Mouse (Mus musculus) limb, embryonic 12.5 days (tissue): Measurements from ENCODE around the gene Pkib. TPM values are rescaled to one million over a fixed set of nuclear protein-coding genes. Genes with fewer than 3 reads are reported as not detected.
A peak's percentile ranks its signal among the peaks of the same experiment; 100 is the strongest.

Experiments used
- ATAC-seq: fragments of 200-750 bp; cut with Nextera tagmentation; 2 replicates; pipeline ENCODE4 v1.8.0; 2017; ENCODE audit warnings: low read depth, moderate TSS enrichment; ENCODE audit not compliant: insufficient number of reproducible peaks, insufficient read depth, low FRiP score, low TSS enrichment
- H3K27ac ChIP-seq: fragments of 300-500 bp; sonication (generic); 2 replicates; pipeline ENCODE4 v1.5.1; 2016; ENCODE audit warnings: mild to moderate bottlenecking, moderate library complexity
- H3K27me3 ChIP-seq: fragments of 300-500 bp; sonication (generic); 2 replicates; pipeline ENCODE4 v1.6.1; 2016; ENCODE audit warnings: mild to moderate bottlenecking, moderate library complexity
- H3K36me3 ChIP-seq: fragments of 300-500 bp; sonication (generic); 2 replicates; pipeline ENCODE4 v1.6.1; 2016; ENCODE audit warnings: mild to moderate bottlenecking, moderate library complexity
- H3K4me1 ChIP-seq: fragments of 300-500 bp; sonication (generic); replicated peaks from 2 replicates; pipeline ENCODE4 v1.6.1; 2016
- H3K4me2 ChIP-seq: fragments of 300-500 bp; sonication (generic); 2 replicates; pipeline ENCODE4 v1.6.1; 2016; ENCODE audit warnings: mild to moderate bottlenecking, moderate library complexity
- H3K4me3 ChIP-seq: fragments of 300-500 bp; sonication (generic); replicated peaks from 2 replicates; pipeline ENCODE4 v1.5.1; 2016; ENCODE audit warnings: mild to moderate bottlenecking
- H3K9ac ChIP-seq: fragments of 300-500 bp; sonication (generic); replicated peaks from 2 replicates; pipeline ENCODE4 v1.6.1; 2016; ENCODE audit warnings: mild to moderate bottlenecking, moderate library complexity
- H3K9me3 ChIP-seq: fragments of 300-500 bp; sonication (generic); 2 replicates; pipeline ENCODE4 v1.6.1; 2016; ENCODE audit warnings: mild to moderate bottlenecking, moderate library complexity
- WGBS: fragments of 180-500 bp; shearing (Covaris S2); methylation state at CpG from one replicate; pipeline ENCODE4 v1.1.7; 2016; 5-methylcytosine and 5-hydroxymethylcytosine counted together
- polyA plus RNA-seq: library from polyadenylated mRNA; unstranded; fragments of >200 nt; fragmentation: Nextera tagmentation; extraction: Ambion mirVana; gene quantifications from 2 replicates; pipeline ENCODE4 v1.2.1, GENCODE M21; 2016

Pkib gene
- polyA plus RNA-seq, 1 experiment from 2014 or later = 0.36 TPM

- H3K4me3 ChIP-seq = no peak overlapping the region
- no peaks in the 10 kb centered on the region for H3K36me3 ChIP-seq
- H3K4me1 ChIP-seq = no peaks in the 10 kb centered on the region
- no peaks in the 10 kb centered on the region for H3K27me3 ChIP-seq
- no peak for ATAC-seq
- no peak overlapping the region for H3K27ac ChIP-seq
- no peak overlapping the region for H3K4me2 ChIP-seq
- no peaks in the 10 kb centered on the region for H3K9me3 ChIP-seq
- WGBS = 59% methylated on average over 1 of the region's 1 CpGs
- H3K9ac ChIP-seq = no peak overlapping the region
These were observed 131.3 kb downstream of the Pkib start for GRCm38 (mm10) chr10:57763044-57763443.

- no peak for ATAC-seq
- no peak overlapping the region for H3K27ac ChIP-seq
- H3K4me1 ChIP-seq = peaks cover 14% of the 10 kb centered on the region
- H3K9ac ChIP-seq = no peak overlapping the region
- H3K27me3 ChIP-seq = no peaks in the 10 kb centered on the region; the same call in 1 of the 2 replicates
- H3K9me3 ChIP-seq = no peaks in the 10 kb centered on the region
- no peak overlapping the region; the same call in 1 of the 2 replicates for H3K4me2 ChIP-seq
- WGBS = 36% methylated on average over 12 of the region's 13 CpGs
- H3K36me3 ChIP-seq = no peaks in the 10 kb centered on the region
- H3K4me3 ChIP-seq = no peak overlapping the region
These were observed 151.7 kb downstream of the Pkib start for GRCm38 (mm10) chr10:57783289-57784130.

- Histone ChIP-seq H3K9ac (no peak overlapping the region), H3K4me3 (no peak overlapping the region), H3K4me1 (peaks cover 14% of the 10 kb centered on the region), H3K36me3 (no peaks in the 10 kb centered on the region), H3K27ac (no peak overlapping the region), H3K27me3 (no peaks in the 10 kb centered on the region; the same call in 1 of the 2 replicates), H3K4me2 (peak overlapping the region; percentile 23), H3K9me3 (no peaks in the 10 kb centered on the region)
- 15% methylated on average over 7 of the region's 7 CpGs for WGBS
- no peak for ATAC-seq
These were observed 152.5 kb downstream of the Pkib start for GRCm38 (mm10) chr10:57784131-57784875.

- WGBS = 29% methylated on average over 7 of the region's 7 CpGs
- Histone ChIP-seq H3K4me1 (peaks cover 14% of the 10 kb centered on the region), H3K36me3 (no peaks in the 10 kb centered on the region), H3K4me3 (no peak within 1 kb of the TSS), H3K27ac (no peak within 1 kb of the TSS), H3K4me2 (peak within 1 kb of the TSS; percentile 23), H3K9ac (no peak within 1 kb of the TSS), H3K27me3 (no peaks in the 10 kb centered on the region; the same call in 1 of the 2 replicates), H3K9me3 (no peaks in the 10 kb centered on the region)
- no peak for ATAC-seq
These were observed 153.0 kb downstream of the Pkib start, which contains the start of gene Fabp7 for GRCm38 (mm10) chr10:57784876-57785150. Fabp7 (plus strand) TSS chr10:57784881.

GRCm38 (mm10) chr10:57785552-57785951 is 153.8 kb downstream of the Pkib start:
- H3K27me3 ChIP-seq = no peaks in the 10 kb centered on the region; the same call in 1 of the 2 replicates
- H3K4me2 ChIP-seq = no peak overlapping the region
- H3K9ac ChIP-seq = no peak overlapping the region
- H3K9me3 ChIP-seq = no peaks in the 10 kb centered on the region
- no peak overlapping the region for H3K4me3 ChIP-seq
- no peak for ATAC-seq
- WGBS = 70% methylated on average over 2 of the region's 2 CpGs
- H3K27ac ChIP-seq = no peak overlapping the region
- H3K36me3 ChIP-seq = no peaks in the 10 kb centered on the region
- peaks cover 14% of the 10 kb centered on the region for H3K4me1 ChIP-seq

Other genes with a start within 250 kb of the Pkib start
- gene Hsf2, start 145.6 kb upstream of the Pkib start, polyA plus RNA-seq = 47.2 and 51.2 TPM in 2 replicates
- 153 and 168 TPM in 2 replicates for gene Serinc1, start 99.5 kb upstream of the Pkib start, polyA plus RNA-seq
- gene Fabp7, start 152.9 kb downstream of the Pkib start, polyA plus RNA-seq = 2.9 and 8.4 TPM in 2 replicates
- 7.9 and 8.2 TPM in 2 replicates for gene Smpdl3a, start 162.4 kb downstream of the Pkib start, polyA plus RNA-seq